Mouse (Mus musculus) heart, adult 2 months (tissue): ENCODE results near the gene Gm10778.

ENCODE experiments used
- EP300 ChIP-seq: fragments of 200-500 bp; IDR thresholded peaks from 2 replicates; pipeline ENCODE4 v1.6.1; 2011; ENCODE audit warnings: low read depth, low read length, control low read depth; ENCODE audit not compliant: insufficient read depth
- POLR2A ChIP-seq: fragments of 200-500 bp; IDR thresholded peaks from 2 replicates; pipeline ENCODE4 v1.6.1; 2011; ENCODE audit warnings: mild to moderate bottlenecking, low read depth, low read length, control low read depth; ENCODE audit not compliant: insufficient read depth

- TF ChIP-seq POLR2A (no peak), EP300 (no peak)
Observed at GRCm38 (mm10) chr10:81620786-81621185, 28.1 kb upstream of the Gm10778 start.
